Mouse (Mus musculus) spleen, adult 2 months (tissue): ENCODE data around the gene Neu3.

Experiments
- CTCF ChIP-seq: fragments of 200-500 bp; IDR thresholded peaks from 2 replicates; pipeline ENCODE4 v1.5.1; 2011; ENCODE audit warnings: mild to moderate bottlenecking, inconsistent platforms; ENCODE audit not compliant: insufficient read depth, insufficient read length, insufficient replicate concordance; ENCODE audit errors: extremely low read depth
- POLR2A ChIP-seq: fragments of 200-500 bp; IDR thresholded peaks from 2 replicates; pipeline ENCODE4 v1.6.1; 2011; ENCODE audit warnings: low read depth, low read length, inconsistent platforms

DNA sequence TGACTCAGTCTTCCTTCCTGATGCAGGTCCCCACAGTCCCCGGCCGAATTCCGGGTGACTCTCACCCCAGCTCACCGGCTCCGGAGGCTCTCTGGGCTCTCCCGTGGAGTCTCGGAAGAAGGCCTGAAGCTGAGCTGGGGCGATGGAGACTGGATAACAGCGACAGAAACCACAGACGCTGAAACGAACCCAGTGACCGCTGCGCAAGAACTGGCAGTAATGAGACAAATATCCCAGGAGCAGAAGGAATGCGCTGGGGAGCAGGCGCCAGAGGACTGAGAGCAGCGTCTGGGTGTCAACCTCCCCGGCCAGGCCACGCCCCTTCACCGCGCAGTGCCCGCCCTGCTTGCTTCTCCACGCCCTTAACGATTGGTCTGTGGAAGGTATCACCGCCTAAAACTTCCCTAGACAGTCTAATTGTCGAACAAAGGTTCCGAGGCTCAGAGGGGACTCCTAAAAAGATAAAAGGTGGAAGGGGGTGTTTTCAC lies at the start of gene Neu3:
- TF ChIP-seq POLR2A (peak; percentile 29; the same call in 1 of the 2 replicates), CTCF (no peak)
